Mouse (Mus musculus) testis, adult 2 months (tissue): ENCODE data around the gene Zc3h14.

Experiments used
- CTCF ChIP-seq: fragments of 200-500 bp; IDR thresholded peaks from 2 replicates; pipeline ENCODE4 v1.5.1; 2012; ENCODE audit warnings: low read depth, mild to moderate bottlenecking, inconsistent platforms, low read length, moderate library complexity; ENCODE audit not compliant: control insufficient read depth, insufficient read depth, insufficient replicate concordance
- POLR2A ChIP-seq: fragments of 200-500 bp; IDR thresholded peaks from 2 replicates; pipeline ENCODE4 v1.6.1; 2012; ENCODE audit warnings: low read depth, mild to moderate bottlenecking, inconsistent platforms, low read length, moderate library complexity; ENCODE audit not compliant: control insufficient read depth

- TF ChIP-seq POLR2A, result no peak
- no peak for TF ChIP-seq CTCF
Observed at GRCm38 (mm10) chr12:98737801-98738350, 8.9 kb upstream of the Zc3h14 start.
